Mouse (Mus musculus) T-helper 2 cell (primary cell): ENCODE measurements around the gene Slc22a27.
"Not testable (repeated sequence)": the region's sequence is repeated elsewhere in the genome, so short reads cannot be mapped to it uniquely, and the experiment has no call there.

Experiments
- in situ Hi-C: fragments of 300-600 bp; cut with MboI, MseI; formaldehyde crosslinking; loops from one replicate; pipeline ENCODE4 v1.15.1; 2025; ENCODE audit warnings: high pct_unique_total_duplicates

The Slc22a27 gene

DNA sequence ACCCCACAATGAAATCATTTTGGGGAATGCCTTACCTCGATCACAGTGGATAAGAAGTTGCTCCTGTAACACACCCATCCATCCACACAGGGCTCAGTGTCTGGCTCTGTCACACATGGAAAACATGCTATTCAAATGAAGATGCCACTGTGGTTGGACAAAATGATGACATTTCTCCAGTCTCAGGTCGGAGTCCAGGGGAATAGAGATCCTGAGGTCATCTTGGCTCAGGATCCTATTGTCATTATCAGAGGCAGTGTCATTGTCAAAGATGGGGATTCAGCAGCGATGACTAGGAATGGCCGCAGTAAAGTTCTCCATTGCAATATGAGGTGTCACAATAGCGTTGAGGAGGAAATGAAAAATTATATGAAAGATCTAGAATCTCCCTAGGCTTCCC is at the start of gene Slc22a27:
Gene Slc22a27 (minus strand): TSS at position 101 of the 400 bp plus-strand sequence.
- in situ Hi-C loops, result not testable (repeated sequence)

DNA sequence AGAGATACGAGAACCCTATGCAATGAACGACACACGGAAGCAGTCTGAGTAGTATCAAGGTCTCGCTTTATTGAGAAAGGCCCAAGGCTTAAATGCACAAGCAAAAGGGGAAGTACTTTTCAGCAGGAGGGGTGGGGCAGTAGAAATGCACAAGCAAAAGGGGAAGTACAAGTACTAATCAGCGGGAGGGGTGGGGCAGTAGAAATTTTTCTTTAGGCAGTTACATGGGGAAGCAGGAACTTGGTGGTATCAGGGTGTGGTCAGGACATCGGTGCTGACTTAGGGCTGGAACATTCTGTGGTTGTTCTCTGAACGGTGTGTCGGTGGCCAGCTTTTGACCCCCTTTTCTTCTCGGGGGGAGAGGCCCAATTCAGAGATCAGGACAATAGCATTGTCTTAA is 45.8 kb upstream of the Slc22a27 start:
- in situ Hi-C loops, result loop anchor here (5.0 kb wide), 1 partner anchor 296 kb away; no protein-coding TSS in a partner anchor

DNA sequence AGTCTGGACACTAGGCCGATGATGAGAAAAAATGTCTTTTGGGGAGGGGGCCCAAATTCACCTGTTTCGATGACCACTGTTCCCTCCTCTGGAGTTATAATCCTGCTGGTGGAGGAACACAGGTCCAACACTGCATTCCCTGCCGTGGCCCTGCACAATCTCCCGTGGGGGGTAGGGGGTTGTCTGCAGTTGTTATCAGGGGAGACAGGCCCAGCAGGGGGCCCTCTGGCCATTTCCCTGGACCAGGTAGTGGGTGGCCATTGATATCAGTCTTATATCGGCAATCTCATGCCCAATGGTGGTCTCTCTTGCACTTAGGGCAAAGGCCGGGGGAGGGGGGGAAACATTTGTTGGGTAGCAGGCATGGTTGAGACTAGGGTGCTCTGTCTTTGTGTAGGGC is 43.3 kb upstream of the Slc22a27 start:
- in situ Hi-C loops, result not testable (repeated sequence)

GRCm38 (mm10) chr19:7968703-7969102 is 2.9 kb upstream of the Slc22a27 start:
- in situ Hi-C loops, result no loop called here

DNA sequence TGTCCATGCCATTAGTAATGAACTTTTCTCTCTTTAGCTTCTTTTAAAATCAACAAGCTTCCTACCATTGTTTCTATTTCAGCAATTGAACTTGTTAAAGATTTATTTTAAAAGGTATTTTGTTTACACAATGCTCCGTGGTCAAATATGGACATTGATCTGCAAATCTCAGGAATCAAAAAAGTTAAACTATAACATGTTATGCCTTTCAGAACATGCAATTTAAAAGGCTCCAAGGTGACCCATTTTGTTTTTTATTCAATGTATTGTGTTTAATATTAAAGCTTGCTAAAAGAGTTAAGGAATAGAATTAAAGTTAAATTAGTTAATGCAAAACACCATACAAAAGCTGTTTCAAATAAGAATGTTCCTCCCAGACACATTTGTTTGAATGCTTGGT is 723 bp upstream of the Slc22a27 start:
- in situ Hi-C loops, result not testable (repeated sequence)

GRCm38 (mm10) chr19:7939391-7939790 is 26.4 kb downstream of the Slc22a27 start:
- in situ Hi-C loops, result not testable (repeated sequence)

DNA sequence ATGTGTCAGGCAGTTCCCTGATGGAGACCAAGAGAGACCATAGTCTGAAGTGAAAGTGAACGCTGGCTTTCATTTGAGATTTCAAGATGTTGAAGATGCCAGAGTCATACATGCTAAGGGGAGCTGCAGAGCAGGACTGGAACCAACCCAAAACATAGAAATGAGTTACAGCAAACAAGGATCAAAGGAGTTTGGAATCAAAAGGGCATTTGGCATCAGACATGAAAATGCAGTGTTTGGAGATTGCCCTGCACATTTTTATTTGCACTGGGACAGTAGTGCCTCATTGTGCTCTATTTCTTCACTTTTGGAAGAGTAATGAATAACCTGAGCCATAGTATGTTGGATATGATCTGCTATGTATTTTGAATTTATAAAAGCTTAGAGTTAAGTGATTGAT is 89.2 kb downstream of the Slc22a27 start:
- in situ Hi-C loops, result no loop called here

GRCm38 (mm10) chr19:7829851-7830250 is 136.0 kb downstream of the Slc22a27 start:
- in situ Hi-C loops, result no loop called here
